Mouse (Mus musculus) forelimb bud, embryonic 11.5 days (tissue): ENCODE results near the gene Aldoc.

Source experiments
- DNase-seq: peaks from one replicate; pipeline ENCODE4 v3.0.0-alpha.2; 2012; ENCODE audit warnings: low read depth, low spot score

The Aldoc gene

GRCm38 (mm10) chr11:78360789-78361131, 38.0 kb downstream of the Aldoc start:
- no peak for DNase-seq

GRCm38 (mm10) chr11:78363309-78364007, 40.7 kb downstream of the Aldoc start:
- DNase-seq, result no peak

DNA sequence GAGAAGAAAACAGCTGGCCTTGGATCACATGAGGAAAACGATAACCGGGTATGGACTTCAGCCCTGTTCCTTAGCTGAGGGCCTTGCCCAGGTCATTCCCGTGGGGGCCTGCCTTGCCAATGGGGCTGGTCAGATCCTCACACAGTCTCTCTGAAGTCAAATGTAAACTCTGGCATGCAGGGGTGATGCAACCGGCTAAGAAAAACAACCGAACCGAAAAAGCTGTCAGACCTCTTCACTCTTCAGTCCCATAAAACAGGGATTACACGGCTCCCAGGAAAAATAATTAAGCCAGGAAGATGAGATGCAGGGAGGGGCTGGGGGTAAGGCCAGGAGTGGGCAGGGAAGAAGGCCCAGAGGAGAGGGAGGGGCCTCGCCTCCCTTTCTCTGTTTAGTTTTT, 41.3 kb downstream of the Aldoc start:
- DNase-seq, result no peak

- DNase-seq, result no peak
These were observed 44.9 kb downstream of the Aldoc start for GRCm38 (mm10) chr11:78367456-78368225.

DNA sequence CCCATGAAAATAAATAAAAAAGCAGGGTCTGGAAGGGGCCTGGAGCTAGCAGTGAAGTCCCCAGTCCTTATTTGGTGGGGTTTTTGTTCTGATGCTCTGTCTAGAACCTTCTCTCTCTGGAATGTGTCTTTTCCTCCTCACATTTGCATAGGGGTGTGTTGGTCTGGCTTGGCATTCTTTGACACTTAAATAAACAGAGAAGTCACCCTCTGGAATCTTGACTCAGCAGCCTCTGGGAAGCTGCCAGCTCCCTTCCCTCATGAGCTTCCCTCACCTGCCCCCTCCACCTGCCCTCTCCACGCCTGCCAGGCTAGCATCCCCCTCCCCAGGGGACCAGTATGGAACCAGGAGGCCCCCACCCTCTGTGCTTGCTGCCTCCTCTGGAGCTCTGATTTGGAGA, 47.6 kb downstream of the Aldoc start:
- DNase-seq, result no peak

DNA sequence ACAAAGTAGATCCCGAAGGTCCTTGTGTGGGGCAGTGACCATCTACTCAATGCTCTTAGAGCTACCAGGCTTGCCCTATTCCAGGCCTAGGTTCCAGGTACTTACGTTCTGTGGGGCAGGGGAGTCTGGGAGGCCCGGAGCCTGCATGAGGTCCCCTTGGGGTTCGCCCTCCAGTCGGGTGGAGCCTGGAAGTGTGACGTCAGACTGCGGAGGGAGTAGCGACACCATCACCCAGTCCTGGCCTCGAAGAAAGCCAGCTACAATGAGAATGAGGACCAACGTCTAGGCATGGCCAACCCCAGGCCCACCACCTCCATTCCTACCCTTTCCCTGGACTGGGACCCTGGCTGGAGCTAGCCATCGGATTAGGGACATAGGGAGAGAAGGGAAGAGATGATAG, 48.9 kb downstream of the Aldoc start:
- DNase-seq, result no peak

DNA sequence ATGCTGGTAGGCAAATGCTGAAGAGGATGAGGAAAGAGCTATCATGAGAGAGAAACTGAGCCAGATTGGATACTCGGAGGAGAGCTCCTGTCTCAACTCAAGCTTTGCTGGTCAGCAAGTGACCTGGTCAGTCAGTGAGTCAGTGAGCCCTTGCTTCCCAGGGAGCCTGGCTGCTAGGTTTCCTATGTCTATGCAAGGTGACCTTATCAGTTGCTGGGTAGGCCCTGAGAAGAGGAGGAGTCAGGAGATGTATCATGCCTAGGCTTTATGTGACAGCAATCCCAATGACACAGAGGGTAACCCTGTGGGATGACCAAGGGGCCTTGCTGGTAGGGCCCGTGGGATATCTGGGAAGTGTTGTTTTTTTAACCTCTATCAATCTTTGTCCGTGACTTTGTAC, 49.4 kb downstream of the Aldoc start:
- no peak for DNase-seq

GRCm38 (mm10) chr11:78372610-78373009, 49.8 kb downstream of the Aldoc start:
- DNase-seq, result no peak

- DNase-seq, result no peak
These were observed 51.4 kb downstream of the Aldoc start for GRCm38 (mm10) chr11:78374147-78374546.
